Mouse (Mus musculus) stomach, embryonic 16.5 days (tissue): ENCODE data around the gene Fam172a. TPM values are rescaled to one million over a fixed set of nuclear protein-coding genes. Genes with fewer than 3 reads are reported as not detected.

Experiments
- ATAC-seq: fragments of 200-750 bp; cut with Nextera tagmentation; 2 replicates; pipeline ENCODE4 v1.8.0; 2017; ENCODE audit warnings: moderate number of reproducible peaks, moderate TSS enrichment; ENCODE audit not compliant: insufficient read depth, low FRiP score
- H3K27ac ChIP-seq: fragments of 300-500 bp; sonication (generic); 2 replicates; pipeline ENCODE4 v1.5.1; 2014; ENCODE audit warnings: low read length
- H3K27me3 ChIP-seq: fragments of 300-500 bp; sonication (generic); 2 replicates; pipeline ENCODE4 v1.6.1; 2014; ENCODE audit warnings: low read length, control low read depth, mixed read lengths; ENCODE audit not compliant: control insufficient read depth, insufficient read depth
- H3K36me3 ChIP-seq: fragments of 300-500 bp; sonication (generic); 2 replicates; pipeline ENCODE4 v1.6.1; 2014; ENCODE audit warnings: low read length; ENCODE audit not compliant: control insufficient read depth, insufficient read depth
- H3K4me1 ChIP-seq: fragments of 300-500 bp; sonication (generic); 2 replicates; pipeline ENCODE4 v1.6.1; 2014; ENCODE audit warnings: low read length, control low read depth, mixed read lengths; ENCODE audit not compliant: control insufficient read depth, insufficient read depth
- H3K4me2 ChIP-seq: fragments of 300-500 bp; sonication (generic); 2 replicates; pipeline ENCODE4 v1.6.1; 2014; ENCODE audit warnings: low read depth, low read length, mixed read lengths
- H3K4me3 ChIP-seq: fragments of 300-500 bp; sonication (generic); replicated peaks from 2 replicates; pipeline ENCODE4 v1.5.1; 2014; ENCODE audit warnings: mild to moderate bottlenecking, low read length
- H3K9ac ChIP-seq: fragments of 300-500 bp; sonication (generic); 2 replicates; pipeline ENCODE4 v1.6.1; 2014; ENCODE audit warnings: low read length
- H3K9me3 ChIP-seq: fragments of 300-500 bp; sonication (generic); replicated peaks from 2 replicates; pipeline ENCODE4 v1.6.1; 2016; ENCODE audit warnings: low read length, control low read depth; ENCODE audit not compliant: control insufficient read depth
- WGBS: fragments of 180-500 bp; shearing (Covaris S2); extraction: QIAGEN DNeasy Blood & Tissue Kit; methylation state at CpG from one replicate; pipeline ENCODE4 v1.1.7; 2014; 5-methylcytosine and 5-hydroxymethylcytosine counted together
- polyA plus RNA-seq: library from polyadenylated mRNA; unstranded; fragments of >200 nt; fragmentation: Nextera tagmentation; extraction: Ambion mirVana; gene quantifications from 2 replicates; pipeline ENCODE4 v1.2.1, GENCODE M21; 2015

Gene Fam172a
- polyA plus RNA-seq, 1 experiment from 2014 or later, result 25.6 TPM

DNA sequence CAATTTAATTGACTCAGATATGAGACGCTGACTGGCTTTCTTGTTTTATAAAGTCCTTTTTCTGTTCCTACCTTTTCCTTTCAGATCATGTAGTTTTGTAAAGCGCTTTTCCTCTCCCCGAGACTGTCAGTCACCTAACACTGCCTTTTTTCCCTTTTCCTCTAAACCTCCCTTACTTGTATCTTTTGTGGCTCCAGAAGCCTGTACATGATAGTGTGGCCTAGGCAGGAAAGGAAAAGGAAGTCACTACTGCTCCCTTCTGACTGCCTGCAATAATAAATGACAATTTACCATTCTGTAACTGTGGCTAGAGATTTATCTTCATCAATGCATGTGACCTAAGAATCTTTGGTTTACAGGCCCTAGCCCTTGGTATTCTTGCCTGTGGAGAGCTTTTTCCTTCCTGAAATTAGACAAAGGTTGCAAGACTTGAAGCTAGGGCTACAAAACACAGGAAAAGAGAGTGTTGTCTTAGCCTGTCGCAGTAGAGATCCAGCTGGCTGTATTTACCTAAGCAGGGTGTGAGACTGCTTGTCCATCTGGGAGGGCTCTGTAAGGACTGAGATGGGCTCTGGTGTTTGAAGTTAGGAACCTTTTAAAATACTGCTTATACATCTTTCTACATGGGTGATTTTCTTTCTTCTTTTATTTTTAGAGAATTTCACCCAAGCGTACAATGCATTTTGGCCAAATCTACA is 289.5 kb downstream of the Fam172a start:
- ATAC-seq, result no peak
- H3K4me2 ChIP-seq, result no peak overlapping the region
- WGBS, result 68% methylated on average over 5 of the region's 5 CpGs
- no peaks in the 10 kb centered on the region for H3K4me1 ChIP-seq
- no peak overlapping the region for H3K9ac ChIP-seq
- H3K9me3 ChIP-seq, result no peaks in the 10 kb centered on the region
- no peaks in the 10 kb centered on the region for H3K36me3 ChIP-seq
- H3K27ac ChIP-seq, result no peak overlapping the region
- H3K27me3 ChIP-seq, result no peaks in the 10 kb centered on the region
- no peak overlapping the region for H3K4me3 ChIP-seq

DNA sequence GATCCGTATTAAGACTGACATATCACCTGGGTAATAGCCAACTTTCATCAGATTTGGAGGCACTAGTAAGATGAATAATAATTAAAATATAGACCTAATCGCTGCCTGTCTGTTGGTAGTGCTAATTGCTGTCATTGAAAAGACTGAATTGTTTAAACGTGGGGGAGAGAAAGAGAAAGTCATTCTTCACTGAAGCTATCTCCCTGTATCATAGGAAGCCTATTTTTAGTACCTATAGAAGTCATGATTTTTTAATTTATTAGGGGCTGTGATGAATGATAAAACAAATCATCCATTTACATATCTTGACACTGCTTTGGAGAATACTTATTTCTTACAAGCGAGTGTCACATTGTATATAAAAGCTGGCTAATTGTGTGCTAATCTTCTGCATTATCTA is 302.8 kb downstream of the Fam172a start:
- ATAC-seq, result no peak
- H3K27ac ChIP-seq, result no peak overlapping the region
- H3K36me3 ChIP-seq, result no peaks in the 10 kb centered on the region
- H3K9me3 ChIP-seq, result no peaks in the 10 kb centered on the region
- 73% methylated on average over 4 of the region's 4 CpGs for WGBS
- no peak overlapping the region for H3K4me2 ChIP-seq
- H3K4me1 ChIP-seq, result no peaks in the 10 kb centered on the region
- H3K9ac ChIP-seq, result no peak overlapping the region
- no peaks in the 10 kb centered on the region for H3K27me3 ChIP-seq
- H3K4me3 ChIP-seq, result no peak overlapping the region

DNA sequence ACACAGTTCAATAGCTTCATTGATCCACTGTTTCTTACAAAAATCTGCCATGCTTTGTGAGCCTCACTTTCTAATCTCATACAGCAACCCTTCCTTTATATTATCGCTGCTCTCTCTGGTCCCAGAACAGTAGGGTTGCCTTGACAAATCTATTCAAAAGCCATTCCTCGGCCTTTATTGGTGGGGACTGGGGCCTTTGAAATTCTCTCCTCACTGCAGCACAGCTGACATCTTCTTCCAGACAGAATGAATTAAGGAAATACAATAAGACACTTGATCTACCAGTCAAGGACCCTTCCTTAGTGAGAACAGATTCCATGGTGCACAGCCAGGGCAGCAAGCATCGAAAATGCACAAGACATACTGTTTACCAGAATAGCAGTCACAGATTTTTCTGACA is 303.5 kb downstream of the Fam172a start:
- Histone ChIP-seq H3K9ac (no peak overlapping the region), H3K27ac (no peak overlapping the region), H3K27me3 (no peaks in the 10 kb centered on the region), H3K9me3 (no peaks in the 10 kb centered on the region), H3K4me2 (no peak overlapping the region), H3K36me3 (no peaks in the 10 kb centered on the region), H3K4me3 (no peak overlapping the region), H3K4me1 (no peaks in the 10 kb centered on the region)
- 50% methylated on average over 3 of the region's 3 CpGs for WGBS
- ATAC-seq, result no peak

DNA sequence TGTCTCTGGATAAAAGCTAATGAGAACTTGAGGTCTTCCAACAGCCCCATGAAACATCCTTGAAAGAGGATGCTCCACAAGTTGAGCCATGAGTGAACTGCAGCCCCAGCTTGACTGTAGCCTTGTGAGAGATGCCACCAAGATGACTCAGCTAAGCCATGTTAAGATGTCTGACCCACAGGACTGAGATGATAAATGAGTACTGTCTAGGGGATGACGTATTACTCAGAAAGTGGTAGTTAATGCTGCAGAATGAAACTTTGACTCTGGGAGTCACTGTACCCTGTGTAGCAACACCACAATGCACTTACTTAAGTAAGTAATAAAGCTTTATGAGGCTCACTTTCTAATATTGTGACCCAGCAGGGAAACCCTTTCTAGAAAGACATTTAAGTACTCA is 308.3 kb downstream of the Fam172a start:
- Histone ChIP-seq H3K27me3 (no peaks in the 10 kb centered on the region), H3K4me2 (no peak overlapping the region), H3K9me3 (no peaks in the 10 kb centered on the region), H3K36me3 (no peaks in the 10 kb centered on the region), H3K27ac (no peak overlapping the region), H3K9ac (no peak overlapping the region), H3K4me3 (no peak overlapping the region), H3K4me1 (no peaks in the 10 kb centered on the region)
- no peak for ATAC-seq
- 87% methylated on average over 1 of the region's 1 CpGs for WGBS

DNA sequence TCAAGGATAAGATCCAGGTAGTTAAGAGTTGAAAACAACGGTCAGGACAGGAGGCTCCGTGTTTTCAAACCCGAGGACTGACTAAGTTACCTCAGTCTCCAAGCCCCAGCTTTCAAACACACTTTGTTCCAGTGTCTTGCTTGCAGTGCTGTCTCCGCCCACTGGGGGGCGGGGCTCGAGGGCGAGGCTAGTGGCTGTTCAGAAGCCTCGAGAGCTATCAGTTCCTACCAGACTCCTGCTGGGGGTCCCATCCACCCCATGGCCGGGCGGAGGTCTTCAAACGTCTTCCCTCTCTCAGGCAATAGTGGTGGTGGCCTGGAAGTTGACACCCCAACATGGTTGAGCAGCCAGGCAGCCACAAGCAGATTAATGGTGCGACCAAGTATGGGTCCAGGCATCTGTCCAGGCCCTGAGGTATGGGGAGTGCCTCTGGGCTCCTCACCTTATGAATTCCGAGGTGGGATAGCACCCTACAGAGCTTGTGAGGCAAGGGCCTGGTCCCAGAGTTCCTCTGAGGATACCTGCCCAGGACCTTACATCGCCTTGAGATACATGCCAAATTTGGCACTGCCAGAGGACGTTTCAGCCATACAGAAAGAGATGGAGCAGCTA is 323.0 kb downstream of the Fam172a start, which contains the start of gene Pou5f2:
Gene Pou5f2, plus strand, starts transcription at position 220 of the 612 bp plus-strand sequence.
- Histone ChIP-seq H3K36me3 (no peaks in the 10 kb centered on the region), H3K4me1 (no peaks in the 10 kb centered on the region), H3K9ac (no peak within 1 kb of the TSS), H3K27me3 (no peaks in the 10 kb centered on the region), H3K4me2 (no peak within 1 kb of the TSS), H3K4me3 (no peak within 1 kb of the TSS), H3K9me3 (no peaks in the 10 kb centered on the region), H3K27ac (no peak within 1 kb of the TSS)
- WGBS, result 54% methylated on average over 15 of the region's 15 CpGs
- no peak for ATAC-seq

DNA sequence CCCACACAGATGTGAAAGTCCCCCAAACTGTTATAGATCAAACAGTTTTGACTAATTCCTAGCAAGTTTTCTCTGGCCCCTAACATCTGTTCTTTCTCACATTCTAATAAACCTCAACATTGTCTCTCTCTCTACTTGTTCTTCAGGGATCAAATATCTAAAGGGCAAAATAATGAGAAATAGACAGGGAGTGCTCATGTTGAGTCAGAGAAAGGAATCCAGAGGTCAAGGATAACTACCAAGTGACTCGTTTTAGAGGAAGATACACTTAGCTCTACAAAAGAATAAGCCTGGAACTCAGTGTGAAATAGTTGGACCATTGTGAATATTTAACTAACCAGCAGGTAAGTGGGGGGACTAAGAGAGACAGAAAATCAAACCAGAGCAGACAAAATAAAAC is 331.0 kb downstream of the Fam172a start:
- no peak for ATAC-seq
- Histone ChIP-seq H3K4me2 (no peak overlapping the region), H3K27ac (no peak overlapping the region), H3K4me3 (no peak overlapping the region), H3K9ac (no peak overlapping the region), H3K9me3 (no peaks in the 10 kb centered on the region), H3K36me3 (no peaks in the 10 kb centered on the region), H3K4me1 (no peaks in the 10 kb centered on the region), H3K27me3 (no peaks in the 10 kb centered on the region)
- WGBS, result 30% methylated on average over 1 of the region's 1 CpGs

DNA sequence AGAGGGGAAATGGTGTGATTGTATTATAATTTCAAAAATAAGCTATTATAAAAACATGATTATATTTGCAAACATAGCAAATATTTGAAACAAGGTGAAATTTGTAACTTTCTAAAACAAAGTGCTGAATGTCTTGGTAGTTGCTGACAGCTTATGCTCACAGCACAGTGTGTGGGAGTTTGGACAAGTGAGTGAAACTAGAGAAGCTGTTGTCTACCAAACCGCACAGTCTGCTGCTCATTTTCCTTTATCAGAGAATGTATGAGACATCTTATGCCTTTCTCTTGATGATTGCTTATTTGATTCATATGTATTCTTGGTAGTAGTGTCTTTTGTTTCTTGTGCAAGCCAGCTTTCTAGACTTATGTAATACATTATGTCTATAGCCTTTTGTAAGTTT is 335.4 kb downstream of the Fam172a start:
- no peak for ATAC-seq
- no peaks in the 10 kb centered on the region for H3K4me1 ChIP-seq
- no peak overlapping the region for H3K4me2 ChIP-seq
- no peaks in the 10 kb centered on the region for H3K27me3 ChIP-seq
- 75% methylated on average over 1 of the region's 1 CpGs for WGBS
- H3K4me3 ChIP-seq, result no peak overlapping the region
- no peaks in the 10 kb centered on the region for H3K36me3 ChIP-seq
- H3K9ac ChIP-seq, result no peak overlapping the region
- H3K9me3 ChIP-seq, result no peaks in the 10 kb centered on the region
- no peak overlapping the region for H3K27ac ChIP-seq

DNA sequence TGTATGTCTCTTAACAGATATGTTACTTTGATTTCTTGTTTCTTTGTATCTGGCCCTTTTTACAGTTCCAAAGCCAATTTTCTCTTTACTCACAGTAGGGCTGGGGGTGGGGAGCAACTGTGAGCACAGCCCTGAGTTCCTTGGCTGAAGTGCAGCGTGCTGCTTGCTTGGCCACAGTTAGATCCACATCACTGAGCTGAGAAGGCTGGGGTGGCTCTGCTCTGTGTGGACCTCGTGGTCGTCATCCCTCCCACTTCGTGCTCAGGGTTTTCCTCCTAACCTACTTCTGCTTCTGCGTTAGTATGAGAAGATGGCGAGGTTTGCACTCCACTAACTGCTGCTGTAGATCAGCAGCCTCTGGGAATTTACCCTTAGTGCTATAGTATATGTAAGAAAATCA is 341.4 kb downstream of the Fam172a start:
- Histone ChIP-seq H3K9ac (no peak overlapping the region), H3K27me3 (no peaks in the 10 kb centered on the region), H3K4me3 (no peak overlapping the region), H3K4me2 (no peak overlapping the region), H3K9me3 (no peaks in the 10 kb centered on the region), H3K36me3 (no peaks in the 10 kb centered on the region), H3K27ac (no peak overlapping the region), H3K4me1 (no peaks in the 10 kb centered on the region)
- no peak for ATAC-seq
- WGBS, result 72% methylated on average over 6 of the region's 6 CpGs

DNA sequence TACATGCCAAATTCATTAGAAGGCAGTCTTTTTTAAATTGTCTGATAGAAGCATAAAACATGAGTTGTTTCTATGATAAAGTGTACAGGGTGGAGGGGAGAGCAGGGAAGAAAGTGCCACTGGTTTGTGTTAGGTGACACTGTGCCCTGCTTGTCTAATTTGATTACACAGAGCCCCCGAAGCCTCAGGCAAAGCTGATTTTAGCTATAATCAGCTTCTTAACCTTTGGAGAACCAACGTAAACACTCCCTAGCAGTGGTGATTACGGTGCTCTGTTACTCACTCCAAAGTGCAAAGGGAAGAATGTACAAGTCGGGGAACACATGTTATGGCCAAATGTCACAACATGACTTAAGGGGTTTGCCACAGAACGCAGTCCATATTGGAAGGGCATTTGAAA is 343.3 kb downstream of the Fam172a start:
- no peak overlapping the region for H3K27ac ChIP-seq
- ATAC-seq, result no peak
- H3K36me3 ChIP-seq, result no peaks in the 10 kb centered on the region
- 23% methylated on average over 5 of the region's 5 CpGs for WGBS
- H3K4me1 ChIP-seq, result no peaks in the 10 kb centered on the region
- no peaks in the 10 kb centered on the region for H3K9me3 ChIP-seq
- H3K9ac ChIP-seq, result no peak overlapping the region
- H3K4me3 ChIP-seq, result no peak overlapping the region
- H3K27me3 ChIP-seq, result no peaks in the 10 kb centered on the region
- no peak overlapping the region for H3K4me2 ChIP-seq
